ENCODE assay signal across 20 mouse cellular contexts in the genomic region with DNA sequence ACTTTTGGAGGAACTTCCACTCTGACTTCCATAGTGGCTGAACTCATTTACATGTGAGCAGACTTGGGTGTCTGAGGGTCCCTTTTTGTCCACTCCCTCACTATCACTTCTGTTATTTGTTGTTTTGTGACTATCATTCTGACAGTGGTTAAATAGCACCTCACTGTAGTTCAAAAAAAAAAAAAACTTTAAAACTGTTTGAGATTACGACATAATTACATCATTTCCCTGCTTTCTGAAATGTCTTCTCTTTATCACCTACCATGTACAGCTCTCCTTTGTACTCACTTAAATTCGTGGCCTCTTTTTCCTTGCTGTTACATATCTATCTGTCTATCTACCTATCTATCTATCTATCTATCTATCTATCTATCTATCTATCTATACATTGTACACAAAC. TPM values are rescaled to one million over a fixed set of nuclear protein-coding genes. Genes with fewer than 3 reads are reported as not detected.
"Had no signal": no experiment of that assay in that cellular context is flagged by ENCODE, and none has a peak within 500 bp of the region (broad histone marks: within the 10 kb centered on the region; RNA-seq: fewer than 3 reads in every experiment).

No protein-coding gene starts in this region.

- H3K27me3 ChIP-seq: neural tube, embryonic 12.5 days; stomach, embryonic 15.5 days had no signal

- H3K4me1 ChIP-seq: midbrain, embryonic 12.5 days; neural tube, embryonic 12.5 days had no signal

- H3K9ac ChIP-seq: liver, embryonic 14.5 days; lung, embryonic 14.5 days; midbrain, embryonic 12.5 days; neural tube, embryonic 12.5 days; stomach, embryonic 15.5 days had no signal

- H3K27ac ChIP-seq: liver, embryonic 14.5 days; midbrain, embryonic 12.5 days; neural tube, embryonic 12.5 days; stomach, embryonic 15.5 days; stomach, postnatal 0 days had no signal

- H3K4me2 ChIP-seq: lung, embryonic 14.5 days; midbrain, embryonic 12.5 days; neural tube, embryonic 12.5 days; stomach, embryonic 15.5 days had no signal

- H3K4me3 ChIP-seq: megakaryocyte, embryonic 14.5 days; midbrain, embryonic 12.5 days; neural tube, embryonic 12.5 days; stomach, embryonic 15.5 days had no signal

- DNase-seq: lung, adult 18-20 months; lung, embryonic 14.5 days; lung, postnatal 10 days; lung, postnatal 4 days; midbrain, embryonic 14.5 days; retina, postnatal 1 day; right cerebral cortex, adult 18-20 months; right cerebral cortex, postnatal 14 days; thymus, adult 2 months; thymus, postnatal 25 days; thymus, postnatal 4 days had no signal

- H3K36me3 ChIP-seq: midbrain, embryonic 12.5 days; neural tube, embryonic 12.5 days; stomach, embryonic 15.5 days had no signal

- H3K9me3 ChIP-seq: megakaryocyte, embryonic 14.5 days; midbrain, embryonic 12.5 days; neural tube, embryonic 12.5 days; stomach, embryonic 15.5 days had no signal

RNA-seq across cellular contexts. Expression of a gene that starts 2.6 kb away (rescaled TPM):
- total RNA-seq: monocyte, adult 5-6 weeks had no signal
- polyA plus RNA-seq: spleen, adult 2 months; urinary bladder, adult 2 months had no signal
